Mouse (Mus musculus): ENCODE measurements around the gene Cables2. TPM values are rescaled to one million over a fixed set of nuclear protein-coding genes. Genes with fewer than 3 reads are reported as not detected.

Gene Cables2
- polyA plus RNA-seq, 1 experiment from 2014 or later: 18.5 TPM

GRCm38 (mm10) chr2:180225044-180225761 lies 48.1 kb downstream of the Cables2 start:
- Histone ChIP-seq H3K4me1 (replicated peaks; ENCODE audit: control insufficient read depth, insufficient read depth, low read length) (peaks cover 27% of the 10 kb centered on the region), H3K27ac (ENCODE audit: low read length) (no peak overlapping the region), H3K4me2 (ENCODE audit: low read length) (peak overlapping the region; percentile 100), H3K36me3 (ENCODE audit: control insufficient read depth, insufficient read depth) (no peaks in the 10 kb centered on the region), H3K27me3 (replicated peaks; ENCODE audit: control insufficient read depth, insufficient read depth, low read length) (no peaks in the 10 kb centered on the region; the same call in none of the 2 replicates), H3K9ac (replicated peaks; ENCODE audit: low read depth, low read length) (peak overlapping the region; percentile 66), H3K4me3 (replicated peaks; ENCODE audit: low read length) (peak overlapping the region; percentile 63), H3K9me3 (ENCODE audit: control insufficient read depth, low read length) (no peaks in the 10 kb centered on the region)
- ATAC-seq: peak; percentile 29; the same call in 1 of the 2 replicates
- WGBS: under 1% methylated on average over 49 of the region's 55 CpGs

- peak overlapping the region; percentile 63 for H3K4me3 ChIP-seq (replicated peaks; ENCODE audit: low read length)
- H3K36me3 ChIP-seq (ENCODE audit: control insufficient read depth, insufficient read depth): no peaks in the 10 kb centered on the region
- H3K9me3 ChIP-seq (ENCODE audit: control insufficient read depth, low read length): no peaks in the 10 kb centered on the region
- H3K4me1 ChIP-seq (replicated peaks; ENCODE audit: control insufficient read depth, insufficient read depth, low read length): peaks cover 27% of the 10 kb centered on the region
- no peaks in the 10 kb centered on the region; the same call in none of the 2 replicates for H3K27me3 ChIP-seq (replicated peaks; ENCODE audit: control insufficient read depth, insufficient read depth, low read length)
- no peak overlapping the region for H3K27ac ChIP-seq (ENCODE audit: low read length)
- no peak overlapping the region for H3K9ac ChIP-seq (replicated peaks; ENCODE audit: low read depth, low read length)
- no peak for ATAC-seq
- peak overlapping the region; percentile 100 for H3K4me2 ChIP-seq (ENCODE audit: low read length)
- 2% methylated on average over 12 of the region's 13 CpGs for WGBS
Measured at GRCm38 (mm10) chr2:180224647-180225043, 48.7 kb downstream of the Cables2 start.

GRCm38 (mm10) chr2:180222250-180222649 lies 51.0 kb downstream of the Cables2 start:
- WGBS: 9% methylated on average over 6 of the region's 6 CpGs
- H3K27ac ChIP-seq (ENCODE audit: low read length): no peak overlapping the region
- H3K4me2 ChIP-seq (ENCODE audit: low read length): no peak overlapping the region
- ATAC-seq: no peak
- H3K27me3 ChIP-seq (replicated peaks; ENCODE audit: control insufficient read depth, insufficient read depth, low read length): no peaks in the 10 kb centered on the region; the same call in none of the 2 replicates
- H3K4me3 ChIP-seq (replicated peaks; ENCODE audit: low read length): no peak overlapping the region
- H3K9me3 ChIP-seq (ENCODE audit: control insufficient read depth, low read length): no peaks in the 10 kb centered on the region
- H3K4me1 ChIP-seq (replicated peaks; ENCODE audit: control insufficient read depth, insufficient read depth, low read length): peaks cover 21% of the 10 kb centered on the region
- H3K9ac ChIP-seq (replicated peaks; ENCODE audit: low read depth, low read length): no peak overlapping the region
- H3K36me3 ChIP-seq (ENCODE audit: control insufficient read depth, insufficient read depth): no peaks in the 10 kb centered on the region

- H3K27ac ChIP-seq (ENCODE audit: low read length): no peak overlapping the region
- H3K36me3 ChIP-seq (ENCODE audit: control insufficient read depth, insufficient read depth): no peaks in the 10 kb centered on the region
- no peaks in the 10 kb centered on the region for H3K9me3 ChIP-seq (ENCODE audit: control insufficient read depth, low read length)
- WGBS: 89% methylated on average over 9 of the region's 9 CpGs
- no peak overlapping the region for H3K4me3 ChIP-seq (replicated peaks; ENCODE audit: low read length)
- H3K9ac ChIP-seq (replicated peaks; ENCODE audit: low read depth, low read length): no peak overlapping the region
- H3K27me3 ChIP-seq (replicated peaks; ENCODE audit: control insufficient read depth, insufficient read depth, low read length): no peaks in the 10 kb centered on the region; the same call in 1 of the 2 replicates
- peaks cover 18% of the 10 kb centered on the region for H3K4me1 ChIP-seq (replicated peaks; ENCODE audit: control insufficient read depth, insufficient read depth, low read length)
- no peak for ATAC-seq
- no peak overlapping the region for H3K4me2 ChIP-seq (ENCODE audit: low read length)
Measured at GRCm38 (mm10) chr2:180221051-180221450, 52.2 kb downstream of the Cables2 start.

GRCm38 (mm10) chr2:180220165-180220564 lies 53.1 kb downstream of the Cables2 start:
- Histone ChIP-seq H3K9ac (replicated peaks; ENCODE audit: low read depth, low read length) (no peak overlapping the region), H3K36me3 (ENCODE audit: control insufficient read depth, insufficient read depth) (no peaks in the 10 kb centered on the region), H3K27ac (ENCODE audit: low read length) (no peak overlapping the region), H3K9me3 (ENCODE audit: control insufficient read depth, low read length) (no peaks in the 10 kb centered on the region), H3K4me3 (replicated peaks; ENCODE audit: low read length) (no peak overlapping the region), H3K27me3 (replicated peaks; ENCODE audit: control insufficient read depth, insufficient read depth, low read length) (no peaks in the 10 kb centered on the region; the same call in 1 of the 2 replicates), H3K4me1 (replicated peaks; ENCODE audit: control insufficient read depth, insufficient read depth, low read length) (peaks cover 10% of the 10 kb centered on the region), H3K4me2 (ENCODE audit: low read length) (no peak overlapping the region)
- ATAC-seq: no peak
- WGBS: 84% methylated on average over 9 of the region's 9 CpGs

GRCm38 (mm10) chr2:180219145-180219943 lies 54.0 kb downstream of the Cables2 start:
- Histone ChIP-seq H3K4me3 (replicated peaks; ENCODE audit: low read length) (no peak overlapping the region), H3K9ac (replicated peaks; ENCODE audit: low read depth, low read length) (no peak overlapping the region), H3K27me3 (replicated peaks; ENCODE audit: control insufficient read depth, insufficient read depth, low read length) (no peaks in the 10 kb centered on the region; the same call in 1 of the 2 replicates), H3K4me2 (ENCODE audit: low read length) (no peak overlapping the region), H3K4me1 (replicated peaks; ENCODE audit: control insufficient read depth, insufficient read depth, low read length) (peaks cover 12% of the 10 kb centered on the region), H3K36me3 (ENCODE audit: control insufficient read depth, insufficient read depth) (no peaks in the 10 kb centered on the region), H3K9me3 (ENCODE audit: control insufficient read depth, low read length) (no peaks in the 10 kb centered on the region), H3K27ac (ENCODE audit: low read length) (no peak overlapping the region)
- no peak for ATAC-seq
- WGBS: 79% methylated on average over 15 of the region's 15 CpGs

- Histone ChIP-seq H3K36me3 (ENCODE audit: control insufficient read depth, insufficient read depth) (no peaks in the 10 kb centered on the region), H3K4me2 (ENCODE audit: low read length) (no peak overlapping the region), H3K4me3 (replicated peaks; ENCODE audit: low read length) (no peak overlapping the region), H3K27me3 (replicated peaks; ENCODE audit: control insufficient read depth, insufficient read depth, low read length) (no peaks in the 10 kb centered on the region), H3K4me1 (replicated peaks; ENCODE audit: control insufficient read depth, insufficient read depth, low read length) (peaks cover 12% of the 10 kb centered on the region), H3K9me3 (ENCODE audit: control insufficient read depth, low read length) (no peaks in the 10 kb centered on the region), H3K9ac (replicated peaks; ENCODE audit: low read depth, low read length) (no peak overlapping the region), H3K27ac (ENCODE audit: low read length) (no peak overlapping the region)
- 20% methylated on average over 5 of the region's 5 CpGs for WGBS
- peak; percentile 35; the same call in 1 of the 2 replicates for ATAC-seq
Measured at GRCm38 (mm10) chr2:180218677-180219076, 54.6 kb downstream of the Cables2 start.

GRCm38 (mm10) chr2:180218241-180218640 lies 55.1 kb downstream of the Cables2 start:
- 69% methylated on average over 3 of the region's 3 CpGs for WGBS
- Histone ChIP-seq H3K9me3 (ENCODE audit: control insufficient read depth, low read length) (no peaks in the 10 kb centered on the region), H3K9ac (replicated peaks; ENCODE audit: low read depth, low read length) (no peak overlapping the region), H3K27me3 (replicated peaks; ENCODE audit: control insufficient read depth, insufficient read depth, low read length) (no peaks in the 10 kb centered on the region), H3K36me3 (ENCODE audit: control insufficient read depth, insufficient read depth) (no peaks in the 10 kb centered on the region), H3K4me3 (replicated peaks; ENCODE audit: low read length) (no peak overlapping the region), H3K4me1 (replicated peaks; ENCODE audit: control insufficient read depth, insufficient read depth, low read length) (peaks cover 12% of the 10 kb centered on the region), H3K4me2 (ENCODE audit: low read length) (no peak overlapping the region), H3K27ac (ENCODE audit: low read length) (no peak overlapping the region)
- no peak for ATAC-seq

- Histone ChIP-seq H3K9me3 (ENCODE audit: control insufficient read depth, low read length) (no peaks in the 10 kb centered on the region), H3K4me1 (replicated peaks; ENCODE audit: control insufficient read depth, insufficient read depth, low read length) (peaks cover 12% of the 10 kb centered on the region), H3K4me2 (ENCODE audit: low read length) (no peak overlapping the region), H3K27me3 (replicated peaks; ENCODE audit: control insufficient read depth, insufficient read depth, low read length) (no peaks in the 10 kb centered on the region), H3K36me3 (ENCODE audit: control insufficient read depth, insufficient read depth) (no peaks in the 10 kb centered on the region), H3K27ac (ENCODE audit: low read length) (no peak overlapping the region), H3K4me3 (replicated peaks; ENCODE audit: low read length) (no peak overlapping the region), H3K9ac (replicated peaks; ENCODE audit: low read depth, low read length) (no peak overlapping the region)
- no peak for ATAC-seq
- 88% methylated on average over 8 of the region's 8 CpGs for WGBS
Measured at GRCm38 (mm10) chr2:180217587-180217986, 55.7 kb downstream of the Cables2 start.
